Mouse (Mus musculus) spleen, adult 2 months (tissue): ENCODE measurements at regions not wholly inside any gene's neighbourhood (a gene's known extent, or its start where the extent isn't known, plus 50 kb on each side); places are given as distances from the start of the nearest gene placed in this dataset.

Experiments
- CTCF ChIP-seq: fragments of 200-500 bp; IDR thresholded peaks from 2 replicates; pipeline ENCODE4 v1.5.1; 2011; ENCODE audit warnings: mild to moderate bottlenecking, inconsistent platforms; ENCODE audit not compliant: insufficient read depth, insufficient read length, insufficient replicate concordance; ENCODE audit errors: extremely low read depth
- POLR2A ChIP-seq: fragments of 200-500 bp; IDR thresholded peaks from 2 replicates; pipeline ENCODE4 v1.6.1; 2011; ENCODE audit warnings: low read depth, low read length, inconsistent platforms

- TF ChIP-seq CTCF (no peak), POLR2A (no peak)
These were observed 275.6 kb upstream of the Ptger4 start for GRCm38 (mm10) chr15:5519552-5519951.
